Mouse (Mus musculus) erythroblast, adult 5-6 weeks (primary cell): ENCODE measurements around the gene Hist1h2ah. TPM values are rescaled to one million over a fixed set of nuclear protein-coding genes. Genes with fewer than 3 reads are reported as not detected.

Experiments
- ATAC-seq: replicated peaks from 2 replicates; pipeline ENCODE4 v1.8.0; 2016; ENCODE audit warnings: moderate number of reproducible peaks, mild to moderate bottlenecking, moderate TSS enrichment, inconsistent platforms; ENCODE audit not compliant: poor library complexity, low FRiP score, severe bottlenecking
- total RNA-seq, 2 experiments: library from RNA; stranded (forward) in 1 of 2; stranded (reverse) in 1 of 2; fragments of 150-400 nt in 1 of 2; fragments of 200-764, 138-1000 nt in 1 of 2; gene quantifications; 2 replicates each; pipeline versions ENCODE4 v1.2.3 to v1.2.4; 2015 to 2017; ENCODE audit warnings: low replicate concordance in 2 of 2

The Hist1h2ah gene
- total RNA-seq, 2 experiments from 2014 or later: 2.5 to 930 TPM

DNA sequence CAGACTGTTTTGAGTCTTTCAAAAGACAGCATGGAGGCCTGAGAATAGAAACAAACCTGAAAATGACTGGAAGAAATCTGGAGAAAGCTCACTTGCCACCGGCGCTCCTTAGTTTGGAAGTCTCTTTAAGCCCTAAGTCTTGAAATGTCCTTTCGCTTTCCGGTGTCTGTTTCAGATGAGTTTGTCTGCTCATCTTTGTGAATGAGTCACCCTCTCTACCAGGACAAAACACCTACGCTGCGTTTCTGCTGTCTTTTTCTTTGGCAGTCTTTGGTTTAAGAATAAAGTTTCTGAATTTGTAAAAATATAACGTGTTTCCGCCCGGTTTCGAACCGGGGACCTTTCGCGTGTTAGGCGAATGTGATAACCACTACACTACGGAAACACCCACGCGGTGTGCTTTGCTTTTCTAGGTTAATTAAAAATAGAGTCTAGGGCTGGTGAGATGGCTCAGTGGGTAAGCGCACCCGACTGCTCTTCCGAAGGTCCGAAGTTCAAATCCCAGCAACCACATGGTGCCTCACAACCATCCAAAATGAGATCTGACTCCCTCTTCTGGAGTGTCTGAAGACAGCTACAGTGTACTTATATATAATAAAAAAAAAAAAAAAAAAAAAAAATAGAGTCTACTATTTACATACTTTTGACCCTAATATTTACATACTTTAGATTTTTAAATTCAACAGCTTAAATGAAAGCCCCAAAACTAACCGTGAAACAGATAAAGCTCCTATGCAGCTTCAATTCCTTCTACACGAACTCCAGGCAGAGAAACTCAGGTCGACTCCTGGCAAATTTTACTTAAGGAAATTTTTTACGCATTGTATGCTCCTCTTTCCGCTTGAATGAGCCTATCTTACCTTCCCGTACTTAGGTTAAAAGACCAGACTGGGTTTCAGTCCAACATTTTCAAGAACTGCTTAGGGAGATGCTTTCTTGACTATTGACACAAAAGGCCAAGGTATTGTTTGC lies 19.6 kb downstream of the Hist1h2ah start:
- peak; percentile 86 for ATAC-seq

- ATAC-seq: no peak
These were observed 20.9 kb downstream of the Hist1h2ah start for GRCm38 (mm10) chr13:22014411-22014845.

- ATAC-seq: no peak
These were observed 21.7 kb downstream of the Hist1h2ah start for GRCm38 (mm10) chr13:22013716-22014115.

DNA sequence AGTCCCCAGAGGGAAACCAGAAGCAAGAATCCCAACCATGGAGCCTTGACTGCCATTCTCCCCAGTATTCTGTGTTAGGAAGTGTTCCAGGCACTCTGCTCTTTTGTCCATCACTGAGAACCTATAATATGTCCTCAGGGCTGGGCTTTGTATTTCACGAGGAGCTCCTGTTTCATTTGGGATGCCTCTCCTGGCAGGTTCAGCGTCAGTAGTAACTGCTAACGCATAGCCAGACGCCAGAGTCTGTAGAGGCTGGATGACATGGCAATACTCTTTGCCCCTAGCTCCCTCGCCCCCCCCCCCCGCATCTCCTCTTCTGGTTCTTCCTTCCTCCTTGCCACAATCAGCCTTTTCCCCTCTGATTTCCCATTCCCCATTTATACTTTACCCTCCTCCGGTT lies 25.7 kb downstream of the Hist1h2ah start, which contains the start of gene Prss16:
Gene Prss16, minus strand, starts transcription at position 101 of the 400 bp plus-strand sequence.
- no peak for ATAC-seq

- ATAC-seq: no peak
These were observed 26.7 kb downstream of the Hist1h2ah start for GRCm38 (mm10) chr13:22008707-22009106.

GRCm38 (mm10) chr13:22007872-22008271 lies 27.5 kb downstream of the Hist1h2ah start:
- ATAC-seq: no peak

GRCm38 (mm10) chr13:22007121-22007510 lies 28.3 kb downstream of the Hist1h2ah start:
- no peak for ATAC-seq

GRCm38 (mm10) chr13:22006334-22007120 lies 28.8 kb downstream of the Hist1h2ah start:
- ATAC-seq: peak; percentile 71

GRCm38 (mm10) chr13:22005605-22006333 lies 29.6 kb downstream of the Hist1h2ah start:
- ATAC-seq: no peak

GRCm38 (mm10) chr13:22001823-22002222 lies 33.5 kb downstream of the Hist1h2ah start:
- ATAC-seq: no peak

- ATAC-seq: no peak
These were observed 34.0 kb downstream of the Hist1h2ah start for GRCm38 (mm10) chr13:22001346-22001745.

- no peak for ATAC-seq
These were observed 36.2 kb downstream of the Hist1h2ah start for GRCm38 (mm10) chr13:21999147-21999546.

DNA sequence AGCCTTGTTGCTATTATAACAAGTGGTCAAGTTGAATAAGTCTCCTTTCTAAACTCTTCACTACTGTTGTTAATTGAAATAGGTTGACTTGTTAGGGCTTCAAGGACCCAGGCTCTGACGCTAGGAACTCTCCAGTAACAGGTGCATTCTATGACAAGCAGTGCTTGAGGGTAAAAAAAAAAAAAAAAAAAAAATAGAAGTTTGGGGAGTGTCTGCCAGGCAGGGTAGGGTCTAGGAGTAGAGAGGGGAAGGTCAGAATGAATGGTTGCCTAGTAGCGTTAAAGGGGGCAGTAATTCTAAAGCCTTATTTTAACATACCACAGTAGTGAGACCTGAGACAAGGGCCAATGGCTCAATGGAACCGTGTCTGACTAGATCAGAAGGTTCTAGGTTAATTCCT lies 37.0 kb downstream of the Hist1h2ah start:
- ATAC-seq: no peak

GRCm38 (mm10) chr13:21997821-21998220 lies 37.5 kb downstream of the Hist1h2ah start:
- ATAC-seq: no peak

- ATAC-seq: no peak
These were observed 38.1 kb downstream of the Hist1h2ah start for GRCm38 (mm10) chr13:21997201-21997820.

- no peak for ATAC-seq
These were observed 38.6 kb downstream of the Hist1h2ah start for GRCm38 (mm10) chr13:21996840-21997185.

DNA sequence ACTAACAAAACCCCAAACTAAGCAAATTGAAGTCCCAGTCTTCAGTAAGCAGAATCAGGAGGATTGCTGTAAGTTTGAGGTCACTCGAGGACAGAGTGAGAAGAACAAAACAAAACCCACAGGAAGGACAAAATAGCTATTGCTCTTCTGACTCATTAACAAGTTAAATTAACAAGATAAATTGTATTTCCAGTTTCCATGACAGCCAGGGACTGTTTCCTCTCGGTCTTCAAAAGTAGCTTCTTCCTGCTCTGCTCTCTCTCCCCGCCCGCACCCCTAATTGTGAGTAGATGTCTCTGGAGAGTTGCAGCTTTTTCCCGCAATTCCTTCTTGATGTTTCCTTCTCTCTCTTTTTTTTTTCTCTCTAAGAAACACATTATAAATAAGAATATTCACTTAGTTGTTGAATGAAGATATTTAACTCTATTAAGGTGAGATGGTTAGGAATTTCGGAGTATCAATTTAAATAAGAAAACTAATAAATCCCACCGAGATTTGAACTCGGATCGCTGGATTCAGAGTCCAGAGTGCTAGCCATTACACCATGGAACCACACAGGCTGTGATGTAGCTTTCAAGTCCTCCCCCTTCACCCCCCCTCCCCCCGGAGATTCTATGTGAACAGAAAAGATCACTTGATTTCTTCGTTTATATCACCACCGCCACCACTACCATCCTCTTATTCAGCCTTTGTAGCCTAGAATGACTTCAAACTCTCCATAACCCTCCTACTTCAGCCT lies 39.1 kb downstream of the Hist1h2ah start:
- no peak for ATAC-seq

DNA sequence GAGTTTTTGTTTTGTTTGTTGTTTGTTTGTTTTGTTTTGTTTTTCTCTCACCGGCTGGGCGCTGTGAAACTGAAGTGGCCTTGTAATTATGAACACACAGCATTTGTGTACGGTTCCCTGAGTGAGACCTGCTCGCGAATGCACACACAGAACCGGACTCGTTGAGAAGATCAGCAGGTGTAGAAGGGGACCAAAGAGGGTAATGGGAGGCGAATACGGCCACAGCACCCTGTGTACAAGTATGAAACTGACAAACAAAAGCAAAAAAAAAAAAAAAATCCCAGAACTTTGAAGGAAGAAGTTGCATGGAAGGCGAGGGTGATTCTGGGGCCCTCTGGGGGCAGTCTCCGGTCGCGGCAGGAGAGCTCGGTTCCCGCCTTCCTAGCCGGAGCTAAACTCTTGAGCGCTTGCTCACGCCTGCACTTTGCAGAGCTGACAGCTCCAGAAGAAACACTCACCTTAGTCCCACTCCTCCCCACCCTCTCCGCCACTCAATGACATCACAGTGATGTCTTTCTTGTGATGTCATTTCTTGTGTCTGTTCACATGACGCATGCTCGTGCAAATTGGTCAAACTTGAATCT lies 39.9 kb downstream of the Hist1h2ah start:
- no peak for ATAC-seq

GRCm38 (mm10) chr13:21994896-21995295 lies 40.5 kb downstream of the Hist1h2ah start:
- ATAC-seq: no peak
